Mouse (Mus musculus): ENCODE results near the gene Gabrd.

Gabrd gene

GRCm38 (mm10) chr4:155381974-155382373 is 15.9 kb downstream of the Gabrd start:
- no peak for DNase-seq

DNA sequence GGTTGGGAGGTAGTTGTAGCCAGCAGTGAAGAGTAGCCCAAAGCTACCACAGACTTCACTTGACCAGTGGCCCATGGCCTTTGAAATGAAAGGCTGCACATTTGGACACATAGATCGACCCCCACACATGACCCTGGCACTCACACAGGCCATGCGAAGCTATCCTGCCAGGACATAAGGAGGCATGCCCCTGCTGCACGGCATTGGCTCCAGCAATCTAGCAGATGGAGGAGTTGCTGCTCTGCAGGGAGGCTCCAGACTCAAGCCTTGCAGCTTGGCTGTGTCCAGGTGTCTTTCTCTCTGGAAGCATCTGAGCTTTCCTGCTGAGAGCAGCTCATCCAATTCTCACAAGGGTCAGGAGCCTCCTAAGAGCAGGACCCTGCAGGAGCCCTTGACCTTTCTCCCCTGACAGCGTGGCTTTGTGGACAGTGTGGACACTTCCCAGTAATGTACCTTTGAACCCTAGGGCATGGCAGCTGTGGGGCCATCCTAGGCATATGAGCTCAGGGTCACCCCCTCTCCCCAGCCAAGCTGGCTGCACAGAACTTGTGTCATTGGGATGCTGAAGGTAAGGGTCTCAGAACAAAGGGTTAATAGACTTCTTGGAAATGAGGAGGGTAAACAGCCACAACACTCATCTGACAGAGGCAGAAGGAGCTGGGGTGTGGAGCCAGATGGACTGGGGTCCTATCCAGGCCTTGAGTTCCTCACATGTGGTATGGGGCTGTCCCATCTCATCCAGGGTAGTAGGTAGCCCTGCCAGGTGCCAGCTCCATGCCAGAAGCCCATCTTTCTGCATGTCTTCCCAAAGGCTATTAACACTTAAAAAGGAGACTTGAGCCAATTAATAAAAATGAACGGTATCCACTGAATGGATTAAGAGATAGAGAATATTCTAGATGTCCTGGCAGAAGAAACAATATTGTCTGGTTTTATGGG is 25.8 kb downstream of the Gabrd start:
- DNase-seq, result peak; percentile 55

DNA sequence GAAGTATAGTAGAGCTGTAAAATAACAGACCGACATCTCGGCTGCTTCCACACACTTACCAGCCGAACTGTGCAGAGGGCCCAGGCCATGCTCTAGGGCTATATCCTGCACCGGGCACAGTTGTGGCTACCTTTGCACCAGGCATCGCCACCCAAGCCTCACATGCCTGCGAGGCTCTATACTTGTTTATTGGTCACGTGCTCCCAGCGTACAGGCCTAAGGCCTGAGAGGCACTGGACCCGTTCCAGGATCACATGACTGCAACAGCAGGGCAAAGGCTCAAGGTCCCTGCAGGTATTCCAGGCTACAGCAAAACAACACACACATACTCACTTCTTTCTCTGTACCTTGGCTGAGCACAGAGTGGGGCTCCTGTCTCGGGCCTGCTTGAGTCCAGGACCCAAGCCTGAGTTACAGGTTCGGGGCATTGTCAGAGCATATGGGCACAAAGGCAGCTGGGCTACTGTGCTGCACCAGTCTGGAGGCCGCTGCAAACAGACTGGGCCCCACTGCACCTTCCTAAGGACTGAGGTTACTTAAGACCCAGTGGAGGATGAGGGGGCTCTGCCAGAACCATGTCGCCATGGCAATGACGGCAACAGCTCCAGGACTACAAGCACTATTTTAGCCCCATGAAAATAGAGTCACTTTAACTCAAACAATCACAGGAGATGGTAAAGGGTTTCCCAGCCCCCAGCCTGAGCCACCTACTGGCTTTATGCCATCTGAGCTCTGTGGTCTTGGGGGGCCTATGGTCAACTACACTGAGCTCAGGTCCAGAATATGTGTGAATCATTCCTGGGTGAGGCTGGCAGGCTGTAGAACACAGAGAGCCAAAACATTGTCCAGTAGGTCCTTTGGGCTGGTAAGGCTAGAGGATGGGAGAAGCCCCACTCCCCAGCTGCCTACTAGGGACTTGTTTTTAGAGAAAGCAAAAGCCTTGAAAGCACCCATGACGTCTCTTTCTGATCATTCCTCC is 26.9 kb downstream of the Gabrd start:
- peak; percentile 98 for DNase-seq

DNA sequence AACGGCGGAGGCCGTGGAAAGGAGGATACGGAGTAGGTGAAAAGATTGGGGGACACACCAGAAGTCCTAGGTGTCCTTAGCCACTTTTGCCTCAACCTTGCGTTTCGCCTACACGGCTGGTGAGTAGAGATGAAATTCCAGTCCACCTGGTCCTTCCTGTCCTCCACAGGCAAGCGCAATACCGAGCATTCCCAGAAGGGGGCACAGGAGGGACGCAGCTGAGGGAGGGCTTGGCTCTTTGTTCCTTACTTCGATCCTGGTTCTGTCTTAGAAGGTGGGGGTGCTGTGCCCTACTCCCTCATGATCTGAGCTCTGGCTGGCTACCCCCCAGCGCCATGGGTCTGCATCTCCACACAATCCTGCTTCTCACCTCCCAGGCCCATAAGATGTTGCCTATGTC is 29.2 kb downstream of the Gabrd start:
- peak; percentile 87 for DNase-seq

DNA sequence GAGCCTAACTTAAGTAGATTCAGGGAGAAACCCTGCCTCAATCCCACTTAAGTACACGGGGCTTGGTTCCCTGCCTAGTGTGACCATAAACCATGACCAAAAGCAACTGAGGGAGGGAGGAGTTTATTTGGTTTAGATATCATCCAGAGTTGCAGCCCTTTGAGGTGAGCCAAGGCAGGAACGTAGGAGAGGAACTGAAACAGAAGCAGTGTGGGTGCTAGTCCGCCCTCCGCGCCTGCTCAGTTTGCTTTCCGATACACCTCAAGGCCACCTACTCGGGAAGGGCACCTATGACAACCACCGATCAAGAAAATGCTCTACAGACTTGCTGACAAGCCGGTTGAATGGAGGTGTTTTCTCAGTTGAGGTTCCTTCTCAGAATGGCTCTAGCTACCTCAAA is 30.2 kb downstream of the Gabrd start:
- no peak for DNase-seq

DNA sequence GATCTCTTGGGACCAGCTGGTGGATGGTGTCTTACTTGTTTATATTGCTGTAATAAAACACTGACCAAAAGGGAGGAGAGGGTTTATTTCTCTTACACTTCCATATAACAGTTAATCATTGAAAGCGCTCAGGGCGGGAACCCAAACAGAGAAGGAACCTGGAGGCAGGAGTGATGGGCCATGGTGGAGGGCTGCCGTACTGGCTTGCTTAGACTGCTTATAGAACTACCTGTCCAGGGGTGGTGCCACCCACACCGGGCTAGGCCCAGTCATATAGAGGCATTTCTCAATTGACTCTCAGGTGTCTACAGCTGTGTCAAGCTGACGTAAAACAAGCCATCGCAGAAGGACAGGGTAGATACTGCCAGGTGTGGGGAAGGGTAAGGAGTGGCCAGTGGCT is 31.1 kb downstream of the Gabrd start:
- no peak for DNase-seq

GRCm38 (mm10) chr4:155362443-155362842 is 35.5 kb downstream of the Gabrd start:
- DNase-seq, result no peak

GRCm38 (mm10) chr4:155361303-155361791 is 36.6 kb downstream of the Gabrd start, which contains the start of gene Prkcz:
Gene Prkcz (minus strand): TSS chr4:155361361.
- peak; percentile 98 for DNase-seq

- DNase-seq, result no peak
Observed at GRCm38 (mm10) chr4:155360856-155361255, 37.1 kb downstream of the Gabrd start.

DNA sequence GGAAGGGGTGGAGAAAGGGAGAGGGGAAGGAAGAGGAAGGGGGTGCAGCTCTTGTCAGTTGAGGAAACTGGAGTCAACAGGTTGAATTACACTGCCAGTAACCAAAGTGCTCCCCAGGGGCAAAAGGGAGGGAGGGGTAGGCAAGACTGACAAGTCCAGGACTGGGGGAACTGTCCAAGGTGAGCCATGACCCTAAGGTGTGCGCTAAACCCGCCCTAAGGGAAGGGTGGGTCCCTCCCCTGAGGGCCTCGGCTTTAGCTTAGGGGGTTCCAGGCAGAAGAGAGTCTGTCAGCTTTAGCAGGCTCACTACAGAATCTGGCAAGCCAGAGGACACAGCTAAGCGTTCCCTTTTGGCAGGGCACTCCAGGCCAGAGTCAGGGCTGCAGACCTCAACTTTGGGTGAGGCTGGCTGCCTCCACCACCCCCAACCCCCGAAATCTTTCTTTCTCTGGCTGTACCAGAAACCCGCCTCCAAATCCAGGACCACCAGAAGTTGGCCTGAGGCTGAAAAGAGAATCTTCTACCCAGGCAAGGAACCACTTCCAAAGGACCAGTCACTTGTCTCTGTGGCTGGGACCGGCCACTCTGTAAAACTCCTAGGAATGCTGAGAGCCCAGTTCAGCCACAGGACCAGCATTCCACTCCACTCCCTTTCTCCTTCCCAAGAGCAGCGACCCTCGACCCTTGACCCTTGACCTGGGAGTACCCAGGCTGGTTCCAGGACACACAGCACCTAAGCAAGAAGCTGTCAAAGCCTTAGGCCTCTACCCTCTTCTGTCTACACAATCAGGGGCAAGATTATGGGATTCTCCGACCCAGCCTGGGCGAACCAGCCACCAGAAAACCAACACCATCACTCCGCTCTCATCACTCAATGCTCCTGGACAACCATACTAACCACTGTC is 38.1 kb downstream of the Gabrd start:
- DNase-seq, result peak; percentile 79

- DNase-seq, result no peak
Observed at GRCm38 (mm10) chr4:155357601-155358000, 40.3 kb downstream of the Gabrd start.

GRCm38 (mm10) chr4:155356354-155356753 is 41.6 kb downstream of the Gabrd start:
- DNase-seq, result peak; percentile 95

GRCm38 (mm10) chr4:155354546-155354945 is 43.4 kb downstream of the Gabrd start:
- peak; percentile 70 for DNase-seq

- DNase-seq, result no peak
Observed at GRCm38 (mm10) chr4:155354035-155354434, 43.9 kb downstream of the Gabrd start.

- no peak for DNase-seq
Observed at GRCm38 (mm10) chr4:155352581-155352980, 45.3 kb downstream of the Gabrd start.

GRCm38 (mm10) chr4:155346350-155346749 is 51.6 kb downstream of the Gabrd start:
- DNase-seq, result no peak

DNA sequence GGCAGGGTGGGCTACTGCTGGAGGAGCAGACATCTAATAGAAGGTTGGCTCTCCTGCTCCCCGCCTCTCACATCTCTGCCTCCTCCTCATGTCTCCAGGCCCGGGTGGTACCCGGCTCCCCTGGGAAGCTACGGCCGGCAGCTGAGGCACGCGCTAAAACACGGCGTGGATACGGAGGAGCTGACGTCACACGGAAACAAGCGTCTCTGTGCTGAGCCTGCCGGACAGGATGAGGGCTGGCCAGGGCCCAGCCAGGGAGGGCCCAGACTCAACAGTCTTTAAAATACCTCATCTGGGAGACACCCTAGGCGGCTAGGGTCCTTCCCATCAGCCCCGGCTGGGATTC is 52.3 kb downstream of the Gabrd start:
- no peak for DNase-seq

GRCm38 (mm10) chr4:155344716-155345607 is 53.0 kb downstream of the Gabrd start:
- DNase-seq, result no peak

- no peak for DNase-seq
Observed at GRCm38 (mm10) chr4:155344299-155344600, 53.7 kb downstream of the Gabrd start.

GRCm38 (mm10) chr4:155343415-155344298 is 54.3 kb downstream of the Gabrd start:
- DNase-seq, result no peak

All from kidney, adult 9 months (tissue).